Mouse (Mus musculus) skeletal muscle tissue, adult 2 months (tissue): ENCODE results near the gene Wbp2nl.

Source experiments
- DNase-seq: peaks from one replicate; pipeline ENCODE4 v3.0.0-alpha.2; 2012; ENCODE audit warnings: low read depth, low spot score

Wbp2nl gene

GRCm38 (mm10) chr15:82298764-82299561 is at the start of gene Wbp2nl:
Gene Wbp2nl (plus strand): TSS chr15:82298954.
- no peak for DNase-seq

- no peak for DNase-seq
Observed at GRCm38 (mm10) chr15:82251579-82251978, 47.2 kb upstream of the Wbp2nl start.

- no peak for DNase-seq
Observed at GRCm38 (mm10) chr15:82252097-82252496, 46.7 kb upstream of the Wbp2nl start, which contains the start of gene 1500009C09Rik. Gene 1500009C09Rik (plus strand): TSS chr15:82252397.

- DNase-seq = no peak
Observed at GRCm38 (mm10) chr15:82255248-82255647, 43.5 kb upstream of the Wbp2nl start.

GRCm38 (mm10) chr15:82255944-82256383 is 42.8 kb upstream of the Wbp2nl start:
- no peak for DNase-seq

- peak; percentile 14 for DNase-seq
Observed at GRCm38 (mm10) chr15:82259510-82259909, 39.2 kb upstream of the Wbp2nl start.

- DNase-seq = no peak
Observed at GRCm38 (mm10) chr15:82266356-82266755, 32.4 kb upstream of the Wbp2nl start.

- no peak for DNase-seq
Observed at GRCm38 (mm10) chr15:82268185-82268584, 30.6 kb upstream of the Wbp2nl start.

- no peak for DNase-seq
Observed at GRCm38 (mm10) chr15:82268783-82269182, 30.0 kb upstream of the Wbp2nl start.

GRCm38 (mm10) chr15:82271201-82271600 is 27.6 kb upstream of the Wbp2nl start:
- peak; percentile 18 for DNase-seq

GRCm38 (mm10) chr15:82272295-82272694 is 26.5 kb upstream of the Wbp2nl start:
- DNase-seq = no peak

- no peak for DNase-seq
Observed at GRCm38 (mm10) chr15:82274593-82274926, 24.2 kb upstream of the Wbp2nl start, which contains the start of gene Sept3. Gene Sept3 (plus strand): TSS chr15:82274893.

- no peak for DNase-seq
Observed at GRCm38 (mm10) chr15:82274927-82275901, 23.5 kb upstream of the Wbp2nl start.

- no peak for DNase-seq
Observed at GRCm38 (mm10) chr15:82277591-82277990, 21.2 kb upstream of the Wbp2nl start.

GRCm38 (mm10) chr15:82280638-82281037 is 18.1 kb upstream of the Wbp2nl start:
- no peak for DNase-seq

GRCm38 (mm10) chr15:82286157-82286556 is 12.6 kb upstream of the Wbp2nl start:
- DNase-seq = no peak

- DNase-seq = no peak
Observed at GRCm38 (mm10) chr15:82290252-82290651, 8.5 kb upstream of the Wbp2nl start.

- no peak for DNase-seq
Observed at GRCm38 (mm10) chr15:82292851-82293250, 5.9 kb upstream of the Wbp2nl start.

GRCm38 (mm10) chr15:82293271-82293711 is 5.5 kb upstream of the Wbp2nl start:
- no peak for DNase-seq

- DNase-seq = no peak
Observed at GRCm38 (mm10) chr15:82294059-82294458, 4.7 kb upstream of the Wbp2nl start.

- no peak for DNase-seq
Observed at GRCm38 (mm10) chr15:82307107-82307506, 8.4 kb downstream of the Wbp2nl start.

GRCm38 (mm10) chr15:82308416-82308815 is 9.7 kb downstream of the Wbp2nl start:
- no peak for DNase-seq
